Mouse (Mus musculus) urinary bladder, postnatal 14 days (tissue): Measurements from ENCODE around the gene Dlg5.

Source experiments
- DNase-seq: peaks from one replicate; pipeline ENCODE4 v3.0.0; 2021; ENCODE audit warnings: low spot score

Dlg5 gene

DNA sequence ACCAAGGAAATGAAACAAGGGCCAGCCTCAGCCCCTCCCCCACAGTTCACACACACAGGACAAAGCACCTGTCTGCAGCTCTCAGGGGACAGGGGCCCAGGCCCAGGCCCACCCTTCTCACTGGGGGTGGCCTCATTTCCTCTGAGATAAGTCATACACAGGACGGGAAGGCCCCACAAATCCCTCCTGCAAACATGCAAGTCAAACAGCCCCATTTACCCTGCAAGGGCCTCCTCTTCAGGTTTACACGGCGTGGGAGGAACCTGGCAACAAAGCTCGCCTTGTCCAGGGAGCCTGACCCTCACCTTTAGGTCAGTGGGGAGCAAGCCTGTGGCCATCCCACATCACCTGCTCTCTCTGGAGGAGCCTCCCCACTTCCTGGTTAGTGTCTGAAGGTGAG is 60.2 kb downstream of the Dlg5 start:
- DNase-seq, result no peak

DNA sequence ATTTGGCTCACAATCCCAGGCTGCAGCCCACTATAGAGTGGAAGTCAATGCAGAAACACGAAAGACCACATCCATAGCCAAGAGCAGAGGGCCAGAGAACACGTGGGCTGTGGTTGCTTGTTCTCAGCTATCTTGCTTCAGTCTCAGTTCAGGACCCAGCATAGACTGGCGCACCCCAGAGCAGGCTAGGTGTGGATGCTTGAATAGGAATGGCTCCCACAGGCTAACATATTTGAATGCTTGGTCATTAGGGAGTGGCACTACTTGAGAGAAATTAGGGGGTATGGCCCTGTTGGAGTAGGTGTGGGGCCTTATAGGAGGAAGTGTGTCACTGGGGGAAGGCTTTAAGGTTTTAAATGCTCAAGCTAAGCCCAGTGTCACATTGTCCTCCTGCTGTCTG is 62.8 kb downstream of the Dlg5 start:
- DNase-seq, result no peak

GRCm38 (mm10) chr14:24181811-24182506 is 63.8 kb downstream of the Dlg5 start:
- DNase-seq, result peak; percentile 65

DNA sequence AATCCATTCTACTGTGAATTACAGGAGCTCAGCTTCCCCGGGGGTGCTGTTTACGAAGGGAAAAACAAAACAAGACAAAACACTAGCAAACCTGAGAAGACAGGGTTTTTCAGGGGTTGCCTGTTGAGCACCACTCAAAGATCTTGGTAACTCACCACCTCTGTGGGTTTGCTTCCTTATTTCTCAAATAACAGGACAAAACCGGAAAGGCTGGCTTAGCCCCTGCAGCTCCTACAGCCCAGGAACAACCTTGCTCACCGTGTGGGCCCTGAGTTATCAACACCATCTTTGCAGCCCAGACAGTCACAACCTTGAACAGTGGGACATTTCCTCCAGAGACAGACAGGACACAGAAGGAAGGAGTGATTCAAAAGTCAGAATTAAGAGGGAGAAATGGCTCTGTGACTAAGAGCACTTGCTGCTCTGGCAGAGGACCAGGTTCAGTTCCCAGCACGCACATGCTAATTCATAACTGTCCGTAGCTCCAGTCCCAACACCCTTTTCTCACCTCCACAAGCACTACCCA is 66.2 kb downstream of the Dlg5 start:
- DNase-seq, result peak; percentile 56

GRCm38 (mm10) chr14:24176609-24177008 is 69.1 kb downstream of the Dlg5 start:
- DNase-seq, result no peak

GRCm38 (mm10) chr14:24173326-24173725 is 72.4 kb downstream of the Dlg5 start:
- DNase-seq, result no peak

DNA sequence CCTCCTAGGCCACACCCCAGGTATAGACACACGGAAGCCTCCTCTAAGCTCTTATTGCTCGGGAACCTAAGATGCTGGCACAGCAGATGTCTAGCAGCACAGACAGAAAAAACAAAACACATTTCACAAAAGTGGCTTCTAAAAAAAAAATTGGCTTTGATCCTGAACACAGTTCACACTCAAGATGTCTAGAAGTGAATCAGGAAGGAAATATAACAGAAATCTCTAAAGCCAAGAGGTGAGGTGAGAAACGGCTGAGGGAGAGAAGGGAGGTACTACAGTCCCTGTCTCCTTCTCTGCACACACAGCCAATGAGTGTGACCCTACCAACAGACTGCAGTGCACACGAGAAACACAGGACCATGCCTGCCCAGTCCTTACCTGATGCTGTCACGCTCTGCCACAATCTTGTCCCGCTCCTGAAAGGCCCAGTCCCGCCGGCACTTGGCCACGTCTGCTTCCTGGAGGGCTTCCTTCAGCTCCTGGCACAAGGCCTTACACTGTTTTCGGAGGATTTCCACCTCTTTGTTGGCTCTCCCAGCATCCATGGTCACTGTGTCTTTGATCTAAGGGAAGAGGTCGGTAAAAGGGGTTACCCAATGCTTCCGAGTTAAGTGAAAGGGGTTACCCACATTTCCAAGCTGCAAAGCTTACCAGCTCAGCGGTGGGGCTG is 73.9 kb downstream of the Dlg5 start:
- no peak for DNase-seq

- no peak for DNase-seq
Measured at GRCm38 (mm10) chr14:24166046-24166445, 79.7 kb downstream of the Dlg5 start.

DNA sequence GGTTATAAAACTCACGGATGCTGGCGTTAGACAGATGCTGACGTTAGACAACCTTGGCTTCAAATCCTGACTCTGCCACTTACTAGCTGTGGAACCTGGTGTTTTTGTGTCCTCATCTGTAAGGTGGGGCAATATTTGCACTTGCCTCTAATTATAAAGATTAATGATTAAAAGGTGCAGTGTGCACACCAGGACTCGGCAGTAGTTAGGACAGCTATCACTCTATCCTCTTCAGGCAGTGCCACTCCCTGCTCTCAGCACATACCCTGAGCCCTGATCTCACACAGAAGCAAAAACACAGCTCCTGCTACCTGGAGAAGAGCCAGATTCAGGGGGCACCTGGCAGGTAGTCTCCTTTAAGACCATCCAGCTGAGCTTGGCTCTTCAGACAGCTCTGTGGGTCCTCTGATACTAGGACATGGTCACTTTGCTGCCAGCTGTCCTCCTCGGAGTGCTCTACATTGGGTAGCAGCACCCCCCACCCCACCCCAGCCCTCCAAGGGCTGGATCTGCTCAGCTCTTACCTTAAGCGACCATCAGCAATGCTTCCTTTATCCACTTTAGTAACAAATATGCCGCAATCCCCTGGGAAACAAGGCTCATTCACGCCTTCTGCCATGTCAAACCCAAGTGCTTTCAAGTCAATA is 80.9 kb downstream of the Dlg5 start:
- DNase-seq, result no peak

DNA sequence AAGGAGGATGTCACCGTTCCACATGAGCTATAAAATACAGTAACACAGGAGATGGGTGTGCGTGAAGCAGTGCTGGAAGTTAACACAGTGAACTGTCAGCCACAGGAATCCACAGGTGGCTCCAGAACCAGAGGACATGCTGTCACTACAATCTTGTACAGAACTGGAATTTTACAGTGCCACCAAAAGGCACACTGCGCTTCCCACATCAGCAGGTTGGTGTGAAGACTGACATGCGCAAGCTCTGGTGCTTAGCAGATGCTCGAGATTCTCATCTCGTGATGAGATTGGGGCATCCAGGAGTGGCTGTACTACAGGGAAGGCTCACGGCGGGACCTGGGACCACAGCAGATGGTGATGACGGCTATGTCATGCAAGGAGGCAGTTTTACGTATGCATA is 82.9 kb downstream of the Dlg5 start:
- DNase-seq, result no peak

DNA sequence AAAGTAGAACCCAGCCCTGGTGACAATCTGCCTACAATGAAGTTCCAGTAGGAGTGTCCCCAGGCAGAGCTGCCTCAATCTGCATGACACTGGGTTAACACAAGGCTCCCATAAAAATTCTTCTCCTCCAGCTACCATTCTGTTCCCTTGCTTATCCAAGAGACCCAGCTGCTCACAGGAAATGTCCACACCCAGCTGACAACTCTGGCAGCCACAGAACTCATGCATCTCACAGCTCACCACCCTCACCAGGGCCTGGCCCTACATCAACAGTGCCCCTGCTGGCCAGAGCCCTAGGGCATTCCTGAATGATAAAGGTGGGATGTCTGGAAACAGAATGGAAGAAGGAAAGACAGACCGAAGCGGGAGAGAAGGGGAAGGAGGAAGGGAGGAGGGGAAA is 96.8 kb downstream of the Dlg5 start:
- no peak for DNase-seq

- no peak for DNase-seq
Measured at GRCm38 (mm10) chr14:24144821-24145220, 100.9 kb downstream of the Dlg5 start.

GRCm38 (mm10) chr14:24144421-24144820 is 101.3 kb downstream of the Dlg5 start:
- DNase-seq, result no peak

GRCm38 (mm10) chr14:24142926-24143430 is 102.7 kb downstream of the Dlg5 start:
- DNase-seq, result no peak

DNA sequence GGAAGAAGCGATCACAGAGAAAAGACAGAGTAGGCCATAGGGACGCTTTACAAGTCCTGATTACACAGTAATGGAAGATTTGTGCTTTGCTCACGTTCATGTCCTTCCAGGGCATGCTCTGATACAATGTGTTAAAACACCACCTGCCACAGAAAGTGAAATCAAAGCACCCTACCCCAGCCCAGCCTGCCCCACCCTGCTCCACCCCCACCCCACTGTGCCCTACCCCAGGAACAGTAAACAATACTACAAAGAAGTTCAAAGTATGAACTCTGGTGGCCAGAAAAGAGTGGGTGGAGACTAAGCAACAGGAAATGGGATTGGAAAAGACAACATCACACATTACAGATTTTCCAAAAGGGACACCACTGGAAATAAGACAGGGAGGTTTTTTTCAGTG is 104.0 kb downstream of the Dlg5 start:
- no peak for DNase-seq

DNA sequence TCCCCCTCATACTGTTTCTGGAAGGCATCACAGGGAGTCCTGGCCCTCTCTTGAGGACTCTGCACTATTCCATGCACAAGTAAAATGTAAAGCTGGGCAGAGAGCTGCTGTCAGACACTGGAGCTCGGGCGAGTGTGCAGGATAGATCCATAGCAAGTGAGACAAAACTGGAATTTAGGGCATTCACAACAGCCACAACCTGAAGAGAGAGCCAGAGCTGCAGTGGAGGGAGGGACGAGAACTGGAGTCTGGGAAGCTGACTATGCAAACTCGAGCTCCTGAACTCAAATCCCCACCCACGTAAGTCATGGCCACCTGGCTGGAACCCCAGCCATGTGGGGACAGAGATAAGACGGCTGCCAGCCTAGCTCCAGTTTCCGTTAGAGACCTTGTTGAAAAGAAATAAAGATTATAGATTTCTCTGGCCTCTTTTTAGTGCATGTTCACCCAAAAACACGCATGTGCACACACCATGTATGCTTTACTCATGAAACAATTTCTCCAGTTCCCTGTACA is 105.4 kb downstream of the Dlg5 start:
- DNase-seq, result no peak

- no peak for DNase-seq
Measured at GRCm38 (mm10) chr14:24136908-24137307, 108.8 kb downstream of the Dlg5 start.

GRCm38 (mm10) chr14:24134623-24135290 is 111.0 kb downstream of the Dlg5 start:
- DNase-seq, result no peak

DNA sequence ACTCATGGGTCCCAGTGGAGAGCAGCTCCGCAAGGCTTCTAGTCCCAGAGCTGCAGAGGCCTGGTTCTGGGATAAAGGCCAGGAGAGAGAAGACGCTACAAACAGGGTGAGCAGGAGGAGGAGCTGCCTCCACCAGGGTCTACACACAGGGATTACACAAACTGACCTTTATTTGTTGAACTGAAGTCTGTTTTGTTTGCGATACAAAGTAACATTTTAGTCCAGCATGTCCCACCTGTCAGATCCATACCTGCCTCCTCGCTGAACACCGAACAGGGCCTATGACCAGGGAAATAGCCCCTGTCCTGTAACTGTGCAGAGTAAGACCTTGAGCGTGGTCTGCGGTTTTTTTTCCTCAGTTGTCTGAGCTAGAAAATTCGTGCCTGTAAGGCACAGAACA is 111.9 kb downstream of the Dlg5 start:
- DNase-seq, result no peak

GRCm38 (mm10) chr14:24132092-24132491 is 113.6 kb downstream of the Dlg5 start:
- DNase-seq, result peak; percentile 26

GRCm38 (mm10) chr14:24125069-24125468 is 120.7 kb downstream of the Dlg5 start:
- DNase-seq, result no peak

GRCm38 (mm10) chr14:24124171-24124570 is 121.5 kb downstream of the Dlg5 start:
- DNase-seq, result no peak
